Mouse (Mus musculus) MEL-GATA-1-ER (cell line): ENCODE results near the gene Olfr1180.
"Not testable (repeated sequence)": the region's sequence is repeated elsewhere in the genome, so short reads cannot be mapped to it uniquely, and the experiment has no call there.

Experiments
- DNase-seq: peaks from one replicate; pipeline ENCODE4 v3.0.0-alpha.2; 2012; ENCODE audit warnings: low read depth; ENCODE audit errors: extremely low read depth

Gene Olfr1180

DNA sequence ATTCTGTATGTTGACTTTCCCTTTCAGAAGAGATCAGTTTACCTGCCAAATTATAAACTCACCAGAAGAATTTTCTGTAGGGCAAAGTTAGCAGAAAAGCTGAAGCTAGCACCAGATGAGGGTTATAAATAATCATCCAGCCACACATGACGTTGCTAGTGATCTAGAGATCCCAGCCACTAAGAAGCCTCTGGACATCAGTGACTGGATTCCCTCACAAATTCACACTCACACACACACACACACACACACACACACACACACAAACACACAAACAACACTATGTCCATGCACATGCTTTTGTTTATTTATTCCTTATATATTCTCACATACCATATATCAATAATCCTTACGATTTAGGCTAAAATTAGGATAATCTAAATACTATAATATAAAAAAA lies at the start of gene Olfr1180:
TSS of gene Olfr1180 (minus strand) at position 101 of the 400 bp plus-strand sequence.
- DNase-seq: no peak

DNA sequence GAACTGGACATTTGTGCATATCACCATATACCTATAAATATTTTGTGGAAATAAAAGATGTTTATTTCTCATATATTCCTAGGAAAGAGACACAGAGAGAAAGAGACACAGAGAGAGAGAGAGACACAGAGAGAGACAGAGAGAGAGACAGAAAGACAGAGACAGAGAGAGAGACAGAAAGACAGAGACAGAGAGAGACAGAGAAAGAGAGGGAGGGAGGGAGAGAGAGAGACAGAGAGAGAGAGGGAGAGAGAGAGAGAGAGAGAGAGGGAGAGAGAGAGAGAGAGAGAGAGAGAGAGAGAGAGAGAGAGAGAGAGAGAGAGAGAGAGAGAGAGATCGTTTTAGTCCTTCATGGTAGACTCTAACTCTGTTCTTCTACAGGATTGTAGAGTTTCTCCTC lies 35.6 kb upstream of the Olfr1180 start, which contains the start of gene Olfr1183:
TSS of gene Olfr1183 (plus strand) at position 301 of the 400 bp plus-strand sequence.
- DNase-seq: not testable (repeated sequence)

DNA sequence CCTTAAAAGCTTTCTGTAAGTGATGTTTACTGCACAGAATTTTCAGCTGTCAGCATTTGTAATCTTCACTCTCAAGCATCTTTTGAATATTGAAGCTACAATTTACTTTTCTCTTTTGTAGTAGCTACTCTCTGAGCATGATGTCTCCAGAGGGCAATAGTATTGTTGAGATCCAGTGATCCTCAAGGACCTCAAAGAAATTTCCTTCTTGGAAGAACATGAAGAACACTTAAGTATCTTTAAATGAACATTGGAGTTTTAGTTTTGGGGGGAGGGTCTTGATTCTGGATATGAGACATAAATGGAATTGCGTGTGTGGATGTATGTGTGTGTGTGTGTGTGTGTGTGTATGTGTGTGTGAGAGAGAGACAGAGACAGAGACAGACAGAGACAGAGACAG lies 30.1 kb upstream of the Olfr1180 start, which contains the start of gene Gm13757:
TSS of gene Gm13757 (minus strand) at position 101 of the 400 bp plus-strand sequence.
- DNase-seq: no peak

DNA sequence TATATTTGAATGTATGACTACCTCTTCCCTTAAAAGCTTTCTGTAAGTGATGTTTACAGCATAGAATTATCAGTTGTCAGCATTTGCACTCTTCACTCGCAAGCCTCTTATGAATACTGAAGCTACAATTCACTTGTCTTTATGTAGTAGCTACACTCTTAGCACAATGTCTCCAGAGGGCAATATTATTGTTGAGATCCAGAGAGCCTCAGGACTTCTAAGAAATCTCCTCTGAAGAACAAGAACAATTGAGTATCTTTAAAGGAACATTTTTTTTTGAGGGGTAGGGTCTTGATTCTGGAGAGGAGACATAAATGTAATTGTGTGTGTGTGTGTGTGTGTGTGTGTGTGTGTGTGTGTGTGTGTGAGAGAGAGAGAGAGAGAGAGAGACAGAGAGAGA lies 7.1 kb upstream of the Olfr1180 start, which contains the start of gene Olfr1181:
TSS of gene Olfr1181 (minus strand) at position 101 of the 400 bp plus-strand sequence.
- DNase-seq: no peak

DNA sequence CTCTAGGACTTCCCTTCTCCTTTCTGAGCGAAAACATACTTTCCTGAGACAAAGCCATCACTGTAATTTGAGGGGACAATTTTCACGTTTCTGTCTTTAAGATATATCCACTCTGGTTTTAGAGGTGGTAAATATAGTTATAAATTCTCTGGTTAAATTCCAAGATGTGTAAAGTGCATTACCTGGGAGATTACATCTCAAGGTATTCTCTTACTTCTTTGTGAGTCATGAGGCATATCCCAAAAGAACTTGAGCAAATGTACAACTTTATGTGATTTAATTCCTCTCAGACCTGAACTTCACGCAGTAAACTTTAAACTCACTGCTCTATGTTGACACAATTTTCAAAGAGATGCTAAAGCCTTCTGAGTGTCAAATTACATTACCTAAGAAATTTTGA lies 12.6 kb downstream of the Olfr1180 start, which contains the start of gene Olfr1179:
TSS of gene Olfr1179 (minus strand) at position 101 of the 400 bp plus-strand sequence.
- DNase-seq: no peak

DNA sequence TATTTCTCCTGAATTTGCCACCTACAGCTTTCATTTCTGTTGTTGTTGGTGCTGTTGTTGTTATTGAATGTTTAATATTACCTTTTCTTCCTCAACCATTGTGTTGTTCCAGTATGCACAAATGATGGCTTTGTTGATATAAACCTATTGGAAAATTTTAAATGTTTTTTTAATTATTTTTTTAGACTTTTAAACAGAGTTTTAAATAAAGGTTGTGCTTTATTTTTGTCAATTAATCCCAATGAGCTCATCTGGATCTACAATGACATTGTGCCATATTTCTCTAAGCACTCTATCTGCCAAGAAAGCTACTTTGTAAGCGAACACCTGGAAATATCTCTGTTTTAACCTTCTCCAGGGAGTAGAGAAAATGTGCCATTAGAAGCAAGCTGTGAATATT lies 32.2 kb downstream of the Olfr1180 start, which contains the start of gene Olfr1178:
TSS of gene Olfr1178 (plus strand) at position 301 of the 400 bp plus-strand sequence.
- no peak for DNase-seq
